Mouse (Mus musculus): ENCODE results near the gene Med18. TPM values are rescaled to one million over a fixed set of nuclear protein-coding genes. Genes with fewer than 3 reads are reported as not detected.

Gene Med18
- polyA plus RNA-seq (2012) = 0.37 and 0.49 TPM in 2 replicates

- peaks cover 37% of the 10 kb centered on the region for H3K4me1 ChIP-seq (ENCODE audit: control insufficient read depth)
- no peaks in the 10 kb centered on the region for H3K9me3 ChIP-seq (ENCODE audit: control insufficient read depth, low read length)
- no peak for TF ChIP-seq TAL1 (IDR thresholded peaks at IDR 0.05; ENCODE audit: low read length)
- TF ChIP-seq GATA1 (IDR thresholded peaks at IDR 0.05; ENCODE audit: low read length) = no peak
- H3K36me3 ChIP-seq (ENCODE audit: control insufficient read depth) = peaks cover 37% of the 10 kb centered on the region
- H3K27me3 ChIP-seq (ENCODE audit: control insufficient read depth) = no peaks in the 10 kb centered on the region
- H3K4me3 ChIP-seq (replicated peaks) = peak within 1 kb of the TSS; percentile 89
Measured at GRCm38 (mm10) chr4:132463430-132464254, at the start of gene Med18. Gene Med18, minus strand, starts transcription at chr4:132463921.

DNA sequence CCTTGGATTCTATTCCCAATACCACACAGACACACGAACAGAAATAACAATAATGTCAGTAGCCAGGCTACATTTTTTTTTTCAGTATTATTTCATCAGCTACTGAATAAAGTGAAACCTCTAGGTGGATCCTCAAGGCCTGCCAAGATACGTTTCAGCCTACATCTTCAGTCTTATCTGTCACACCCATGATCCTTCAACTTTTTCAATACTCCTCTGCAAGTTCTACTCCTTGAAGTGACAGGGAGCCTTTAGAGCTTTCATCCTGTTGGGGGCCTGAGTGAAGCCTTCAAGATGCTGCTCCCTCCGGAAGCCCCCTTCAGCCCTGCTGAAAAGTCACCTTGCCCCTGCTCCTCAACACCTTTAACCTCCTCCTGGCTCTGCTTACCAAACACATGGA lies 48.4 kb upstream of the Med18 start:
- Histone ChIP-seq H3K9me3 (ENCODE audit: control insufficient read depth, low read length) (no peaks in the 10 kb centered on the region), H3K36me3 (ENCODE audit: control insufficient read depth) (peaks cover 3% of the 10 kb centered on the region; the same call in 1 of the 2 replicates), H3K4me1 (ENCODE audit: control insufficient read depth) (peaks cover 88% of the 10 kb centered on the region), H3K27me3 (ENCODE audit: control insufficient read depth) (no peaks in the 10 kb centered on the region), H3K4me3 (replicated peaks) (peak overlapping the region; percentile 41)
- no peak for TF ChIP-seq TAL1 (IDR thresholded peaks at IDR 0.05; ENCODE audit: low read length)
- TF ChIP-seq GATA1 (IDR thresholded peaks at IDR 0.05; ENCODE audit: low read length) = no peak

- Histone ChIP-seq H3K36me3 (ENCODE audit: control insufficient read depth) (peaks cover 6% of the 10 kb centered on the region; the same call in 1 of the 2 replicates), H3K4me1 (ENCODE audit: control insufficient read depth) (peaks cover 96% of the 10 kb centered on the region), H3K27me3 (ENCODE audit: control insufficient read depth) (no peaks in the 10 kb centered on the region), H3K9me3 (ENCODE audit: control insufficient read depth, low read length) (no peaks in the 10 kb centered on the region), H3K4me3 (replicated peaks) (peak within 1 kb of the TSS; percentile 88)
- TF ChIP-seq TAL1 (IDR thresholded peaks at IDR 0.05; ENCODE audit: low read length) = no peak
- no peak for TF ChIP-seq GATA1 (IDR thresholded peaks at IDR 0.05; ENCODE audit: low read length)
Measured at GRCm38 (mm10) chr4:132510352-132510798, 46.7 kb upstream of the Med18 start, which contains the start of gene Sesn2. Gene Sesn2, minus strand, starts transcription at chr4:132510501.

DNA sequence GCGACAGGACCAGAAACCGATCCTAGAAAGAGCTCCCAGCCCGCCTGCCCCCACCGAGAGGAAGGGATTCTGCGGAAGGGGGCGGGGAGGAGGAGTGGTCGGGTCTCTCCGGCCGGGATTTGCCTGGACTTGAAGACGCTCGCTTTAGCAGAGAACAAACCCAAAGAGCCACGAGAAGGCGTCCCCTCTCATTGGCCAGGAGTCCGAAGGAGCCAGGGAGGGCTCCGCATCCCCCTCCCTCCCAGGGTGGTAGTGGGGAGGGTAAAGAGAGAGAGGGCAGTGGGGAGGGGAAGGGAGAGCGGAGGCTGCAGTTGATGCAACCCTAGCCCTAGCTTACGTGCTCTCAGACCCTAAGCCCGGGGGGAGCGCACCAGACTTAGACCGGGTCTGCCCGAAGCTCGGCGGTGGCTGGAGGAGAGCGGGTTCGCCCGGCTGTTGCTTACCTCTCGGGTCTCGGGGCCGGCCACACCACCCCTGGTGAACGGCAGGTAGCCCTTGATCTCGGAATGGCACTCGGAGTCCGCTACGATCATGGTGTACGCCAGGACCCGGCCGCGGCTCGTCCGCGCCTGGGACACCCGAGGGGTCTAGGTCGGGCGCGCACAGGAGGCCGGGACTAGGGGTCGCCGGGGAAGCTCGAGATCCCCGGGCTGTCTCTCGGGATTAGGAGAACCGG lies 46.0 kb upstream of the Med18 start:
- Histone ChIP-seq H3K27me3 (ENCODE audit: control insufficient read depth) (no peaks in the 10 kb centered on the region), H3K36me3 (ENCODE audit: control insufficient read depth) (peaks cover 6% of the 10 kb centered on the region; the same call in 1 of the 2 replicates), H3K4me1 (ENCODE audit: control insufficient read depth) (peaks cover 96% of the 10 kb centered on the region), H3K9me3 (ENCODE audit: control insufficient read depth, low read length) (no peaks in the 10 kb centered on the region), H3K4me3 (replicated peaks) (peak overlapping the region; percentile 88)
- TF ChIP-seq GATA1 (IDR thresholded peaks at IDR 0.05; ENCODE audit: low read length) = no peak

- H3K36me3 ChIP-seq (ENCODE audit: control insufficient read depth) = peaks cover 14% of the 10 kb centered on the region
- no peak overlapping the region for H3K4me3 ChIP-seq (replicated peaks)
Measured at GRCm38 (mm10) chr4:132507210-132507609, 43.5 kb upstream of the Med18 start.

GRCm38 (mm10) chr4:132506250-132506649 lies 42.5 kb upstream of the Med18 start:
- H3K9me3 ChIP-seq (ENCODE audit: control insufficient read depth, low read length) = no peaks in the 10 kb centered on the region
- H3K4me3 ChIP-seq (replicated peaks) = no peak overlapping the region
- H3K4me1 ChIP-seq (ENCODE audit: control insufficient read depth) = peaks cover 85% of the 10 kb centered on the region
- peaks cover 16% of the 10 kb centered on the region for H3K36me3 ChIP-seq (ENCODE audit: control insufficient read depth)
- TF ChIP-seq GATA1 (IDR thresholded peaks at IDR 0.05; ENCODE audit: low read length) = no peak
- TF ChIP-seq TAL1 (IDR thresholded peaks at IDR 0.05; ENCODE audit: low read length) = no peak
- H3K27me3 ChIP-seq (ENCODE audit: control insufficient read depth) = no peaks in the 10 kb centered on the region

More at GRCm38 (mm10) chr4:132507210-132507609, 43.5 kb upstream of the Med18 start:
- TF ChIP-seq GATA1 (IDR thresholded peaks at IDR 0.05; ENCODE audit: low read length) (no peak), TAL1 (IDR thresholded peaks at IDR 0.05; ENCODE audit: low read length) (no peak)
- Histone ChIP-seq H3K27me3 (ENCODE audit: control insufficient read depth) (no peaks in the 10 kb centered on the region), H3K9me3 (ENCODE audit: control insufficient read depth, low read length) (no peaks in the 10 kb centered on the region), H3K4me1 (ENCODE audit: control insufficient read depth) (peaks cover 95% of the 10 kb centered on the region)

DNA sequence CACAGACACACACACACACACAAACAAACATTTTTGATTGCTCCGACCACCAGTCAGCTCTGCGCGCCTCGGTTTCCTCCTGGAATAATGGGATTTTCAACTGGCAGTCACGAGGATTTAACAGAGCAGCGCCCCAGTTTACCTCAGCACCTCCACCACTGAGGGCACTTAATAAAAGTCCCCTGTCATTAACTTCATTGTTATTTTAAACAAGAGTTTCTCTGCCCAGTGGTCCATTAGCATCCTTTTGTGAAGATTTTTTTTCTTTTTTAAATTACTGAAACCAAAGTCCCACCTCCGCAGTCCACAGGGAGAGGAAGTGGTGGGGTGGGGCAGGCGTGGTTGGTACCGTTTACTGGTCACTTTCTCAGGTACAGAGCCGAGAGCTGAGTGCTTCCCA lies 42.1 kb upstream of the Med18 start:
- H3K4me3 ChIP-seq (replicated peaks) = no peak overlapping the region
- no peaks in the 10 kb centered on the region for H3K27me3 ChIP-seq (ENCODE audit: control insufficient read depth)
- no peak for TF ChIP-seq TAL1 (IDR thresholded peaks at IDR 0.05; ENCODE audit: low read length)
- no peak for TF ChIP-seq GATA1 (IDR thresholded peaks at IDR 0.05; ENCODE audit: low read length)
- H3K9me3 ChIP-seq (ENCODE audit: control insufficient read depth, low read length) = no peaks in the 10 kb centered on the region
- peaks cover 81% of the 10 kb centered on the region for H3K4me1 ChIP-seq (ENCODE audit: control insufficient read depth)
- H3K36me3 ChIP-seq (ENCODE audit: control insufficient read depth) = peaks cover 20% of the 10 kb centered on the region

DNA sequence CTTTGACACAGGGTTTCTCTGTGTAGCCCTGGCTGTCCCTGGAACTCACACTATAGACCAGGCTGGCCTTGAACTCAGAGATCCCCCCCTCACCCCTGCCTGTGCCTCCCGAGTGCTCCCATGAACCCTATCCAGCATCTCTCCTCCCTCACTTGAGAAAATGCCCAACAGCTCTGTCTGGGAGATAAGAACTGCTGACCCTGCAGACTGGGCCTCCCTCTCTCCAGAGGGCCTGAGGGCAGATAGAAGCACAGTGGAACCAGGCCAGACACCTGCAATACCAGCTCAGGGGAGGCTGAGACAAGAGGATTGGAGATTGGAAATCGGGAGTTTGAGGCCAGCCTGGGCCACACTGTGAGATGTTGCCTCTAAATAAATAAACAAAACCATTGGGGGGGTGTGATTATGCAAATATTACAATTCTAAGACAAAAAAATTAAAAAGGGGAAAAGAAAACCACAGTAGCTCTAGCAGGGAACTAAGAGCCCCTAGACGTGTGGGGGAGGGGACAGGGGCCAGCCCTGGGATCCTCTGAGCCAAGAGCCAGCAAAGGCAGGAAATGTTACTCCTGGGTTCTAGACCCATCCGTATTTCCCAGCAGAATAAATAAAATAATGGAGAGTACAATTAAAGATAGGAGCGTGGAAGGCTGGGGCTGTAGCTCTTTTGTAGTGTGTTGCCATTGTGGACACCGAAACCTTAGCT lies 41.5 kb upstream of the Med18 start:
- peaks cover 24% of the 10 kb centered on the region for H3K36me3 ChIP-seq (ENCODE audit: control insufficient read depth)
- H3K4me1 ChIP-seq (ENCODE audit: control insufficient read depth) = peaks cover 76% of the 10 kb centered on the region

More for the DNA sequence above, 41.5 kb upstream of the Med18 start:
- TF ChIP-seq GATA1 (IDR thresholded peaks at IDR 0.05; ENCODE audit: low read length) (no peak), TAL1 (IDR thresholded peaks at IDR 0.05; ENCODE audit: low read length) (no peak)
- Histone ChIP-seq H3K9me3 (ENCODE audit: control insufficient read depth, low read length) (no peaks in the 10 kb centered on the region), H3K4me3 (replicated peaks) (peak overlapping the region; percentile 15), H3K27me3 (ENCODE audit: control insufficient read depth) (no peaks in the 10 kb centered on the region)
